Comparison of ENCODE assay signal across 19 mouse cellular contexts in genomic region chr10:114852688-114853087, GRCm38 (mm10).
"Had no signal": no experiment of that assay in that cellular context is flagged by ENCODE, and none has a peak within 500 bp of the region (broad histone marks: within the 10 kb centered on the region; RNA-seq: fewer than 3 reads in every experiment).

No protein-coding gene starts in this region.

- H3K27me3 ChIP-seq: midbrain, embryonic 12.5 days; neural tube, embryonic 13.5 days; neural tube, embryonic 15.5 days had no signal

- H3K36me3 ChIP-seq: midbrain, embryonic 10.5 days; midbrain, embryonic 12.5 days; neural tube, embryonic 13.5 days; neural tube, embryonic 15.5 days had no signal

- H3K9ac ChIP-seq: lung, embryonic 14.5 days; midbrain, embryonic 12.5 days; neural tube, embryonic 13.5 days; neural tube, embryonic 15.5 days had no signal

- H3K9me3 ChIP-seq: midbrain, embryonic 12.5 days; neural tube, embryonic 15.5 days had no signal

- H3K4me1 ChIP-seq: midbrain, embryonic 10.5 days; midbrain, embryonic 12.5 days; neural tube, embryonic 13.5 days; neural tube, embryonic 15.5 days had no signal

- H3K27ac ChIP-seq: midbrain, embryonic 10.5 days; midbrain, embryonic 12.5 days; neural tube, embryonic 13.5 days; neural tube, embryonic 15.5 days had no signal

- ATAC-seq: midbrain, embryonic 16.5 days had no signal

- H3K4me3 ChIP-seq: midbrain, embryonic 10.5 days; midbrain, embryonic 12.5 days; myocyte; neural tube, embryonic 13.5 days; neural tube, embryonic 15.5 days had no signal

- H3K4me2 ChIP-seq: lung, embryonic 14.5 days; midbrain, embryonic 12.5 days; neural tube, embryonic 13.5 days; neural tube, embryonic 15.5 days had no signal

- DNase-seq: lung, adult 18-20 months; lung, embryonic 14.5 days; lung, postnatal 10 days; lung, postnatal 4 days; midbrain, embryonic 14.5 days; retina, postnatal 1 day; right cerebral cortex, adult 18-20 months; right cerebral cortex, postnatal 25 days; right cerebral cortex, postnatal 4 days; spleen, adult 18-20 months; thymus, adult 18-20 months; thymus, postnatal 25 days; thymus, postnatal 4 days had no signal
